Mouse (Mus musculus): ENCODE results near the gene Oosp2. TPM values are rescaled to one million over a fixed set of nuclear protein-coding genes. Genes with fewer than 3 reads are reported as not detected.

The Oosp2 gene
- polyA plus RNA-seq (2012; fragmentation: generic; extraction: Trizol): not detected
- long read RNA-seq, experiment 1: 0 reads
- long read RNA-seq, experiment 2: 0 reads

GRCm38 (mm10) chr19:11660459-11660858 is at the start of gene Oosp2:
Oosp2 (minus strand) TSS chr19:11660559.
- TF ChIP-seq MYOG (IDR thresholded peaks at IDR 0.05; ENCODE audit: control insufficient read depth, extremely low read depth, insufficient read length) (no peak), MYOD1 (IDR thresholded peaks at IDR 0.05; ENCODE audit: control insufficient read depth, insufficient read length, low read depth) (no peak), MAX (IDR thresholded peaks at IDR 0.05) (no peak)
- Histone ChIP-seq H3K27me3 (ENCODE audit: control insufficient read depth, insufficient read depth, insufficient read length) (no peaks in the 10 kb centered on the region), H3ac (ENCODE audit: control insufficient read depth, insufficient read length, low read depth) (no peak within 1 kb of the TSS), H3K79me3 (ENCODE audit: low read depth) (no peaks in the 10 kb centered on the region), H3K36me3 (ENCODE audit: control insufficient read depth, insufficient read depth) (no peaks in the 10 kb centered on the region), H3K79me2 (ENCODE audit: control insufficient read depth, insufficient read depth) (no peaks in the 10 kb centered on the region), H3K4me3 (ENCODE audit: insufficient read depth, poor library complexity, severe bottlenecking) (no peak within 1 kb of the TSS)

- no peaks in the 10 kb centered on the region for H3K36me3 ChIP-seq (ENCODE audit: control insufficient read depth, insufficient read depth)
- H3K4me3 ChIP-seq (ENCODE audit: insufficient read depth, poor library complexity, severe bottlenecking): no peak overlapping the region
- no peak overlapping the region for H3ac ChIP-seq (ENCODE audit: control insufficient read depth, insufficient read length, low read depth)
- H3K79me2 ChIP-seq (ENCODE audit: control insufficient read depth, insufficient read depth): no peaks in the 10 kb centered on the region
- TF ChIP-seq MYOG (IDR thresholded peaks at IDR 0.05; ENCODE audit: control insufficient read depth, extremely low read depth, insufficient read length) (no peak), MAX (IDR thresholded peaks at IDR 0.05) (no peak), FOSL1 (IDR thresholded peaks at IDR 0.05; ENCODE audit: insufficient read depth, low read length, poor library complexity, severe bottlenecking) (no peak), MYOD1 (IDR thresholded peaks at IDR 0.05; ENCODE audit: control insufficient read depth, insufficient read length, low read depth) (no peak), CTCF (IDR thresholded peaks at IDR 0.05; ENCODE audit: control insufficient read depth, insufficient read depth, insufficient read length) (no peak), CEBPB (IDR thresholded peaks at IDR 0.05; ENCODE audit: low read depth) (no peak), USF1 (IDR thresholded peaks at IDR 0.05; ENCODE audit: low read depth) (no peak)
- H3K79me3 ChIP-seq (ENCODE audit: low read depth): no peaks in the 10 kb centered on the region
- H3K27me3 ChIP-seq (ENCODE audit: control insufficient read depth, insufficient read depth, insufficient read length): no peaks in the 10 kb centered on the region
Observed at GRCm38 (mm10) chr19:11698342-11698741, 38.0 kb upstream of the Oosp2 start.

- Histone ChIP-seq H3K79me3 (ENCODE audit: low read depth) (no peaks in the 10 kb centered on the region), H3ac (ENCODE audit: control insufficient read depth, insufficient read length, low read depth) (no peak within 1 kb of the TSS), H3K36me3 (ENCODE audit: control insufficient read depth, insufficient read depth) (no peaks in the 10 kb centered on the region), H3K27me3 (ENCODE audit: control insufficient read depth, insufficient read depth, insufficient read length) (no peaks in the 10 kb centered on the region), H3K79me2 (ENCODE audit: control insufficient read depth, insufficient read depth) (no peaks in the 10 kb centered on the region), H3K4me3 (ENCODE audit: insufficient read depth, poor library complexity, severe bottlenecking) (no peak within 1 kb of the TSS)
- no peak for TF ChIP-seq USF1 (IDR thresholded peaks at IDR 0.05; ENCODE audit: low read depth)
- TF ChIP-seq CTCF (IDR thresholded peaks at IDR 0.05; ENCODE audit: control insufficient read depth, insufficient read depth, insufficient read length): no peak
- no peak for TF ChIP-seq MAX (IDR thresholded peaks at IDR 0.05)
- no peak for TF ChIP-seq FOSL1 (IDR thresholded peaks at IDR 0.05; ENCODE audit: insufficient read depth, low read length, poor library complexity, severe bottlenecking)
- TF ChIP-seq CEBPB (IDR thresholded peaks at IDR 0.05; ENCODE audit: low read depth): no peak
- no peak for TF ChIP-seq MYOD1 (IDR thresholded peaks at IDR 0.05; ENCODE audit: control insufficient read depth, insufficient read length, low read depth)
- no peak for TF ChIP-seq MYOG (IDR thresholded peaks at IDR 0.05; ENCODE audit: control insufficient read depth, extremely low read depth, insufficient read length)
Observed at GRCm38 (mm10) chr19:11696755-11697154, 36.4 kb upstream of the Oosp2 start, which contains the start of gene Oosp3. Oosp3 (plus strand) TSS chr19:11697055.

- no peaks in the 10 kb centered on the region for H3K36me3 ChIP-seq (ENCODE audit: control insufficient read depth, insufficient read depth)
- H3ac ChIP-seq (ENCODE audit: control insufficient read depth, insufficient read length, low read depth): no peak overlapping the region
- no peak overlapping the region for H3K4me3 ChIP-seq (ENCODE audit: insufficient read depth, poor library complexity, severe bottlenecking)
- no peaks in the 10 kb centered on the region for H3K27me3 ChIP-seq (ENCODE audit: control insufficient read depth, insufficient read depth, insufficient read length)
- no peaks in the 10 kb centered on the region for H3K79me3 ChIP-seq (ENCODE audit: low read depth)
- TF ChIP-seq FOSL1 (IDR thresholded peaks at IDR 0.05; ENCODE audit: insufficient read depth, low read length, poor library complexity, severe bottlenecking) (no peak), USF1 (IDR thresholded peaks at IDR 0.05; ENCODE audit: low read depth) (no peak), CTCF (IDR thresholded peaks at IDR 0.05; ENCODE audit: control insufficient read depth, insufficient read depth, insufficient read length) (no peak), MYOD1 (IDR thresholded peaks at IDR 0.05; ENCODE audit: control insufficient read depth, insufficient read length, low read depth) (no peak), MAX (IDR thresholded peaks at IDR 0.05) (no peak), CEBPB (IDR thresholded peaks at IDR 0.05; ENCODE audit: low read depth) (no peak), MYOG (IDR thresholded peaks at IDR 0.05; ENCODE audit: control insufficient read depth, extremely low read depth, insufficient read length) (no peak)
- H3K79me2 ChIP-seq (ENCODE audit: control insufficient read depth, insufficient read depth): no peaks in the 10 kb centered on the region
Observed at GRCm38 (mm10) chr19:11691454-11691853, 31.1 kb upstream of the Oosp2 start.

DNA sequence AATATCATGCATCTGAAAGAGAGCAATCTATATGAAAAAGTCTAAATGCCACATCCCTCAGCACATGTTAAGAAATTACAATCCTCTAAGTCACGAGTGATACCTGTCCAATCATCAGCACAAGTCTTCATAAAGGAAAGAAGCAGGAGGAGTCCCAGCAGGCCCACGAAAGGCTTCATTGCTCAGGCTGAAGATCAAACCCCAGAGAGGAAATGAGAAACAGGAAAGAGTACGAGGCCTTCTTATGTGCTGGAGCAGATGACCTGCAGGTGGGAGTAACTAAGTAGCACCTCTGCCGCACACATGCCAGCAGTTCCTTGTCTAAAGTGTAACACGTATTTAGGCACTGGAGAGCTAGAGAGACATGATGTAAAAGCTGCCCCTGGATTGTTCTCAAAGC is 30.5 kb upstream of the Oosp2 start, which contains the start of gene Oosp1:
Oosp1 (minus strand) TSS at position 312 of the 400 bp plus-strand sequence.
- Histone ChIP-seq H3K79me3 (ENCODE audit: low read depth) (no peaks in the 10 kb centered on the region), H3K79me2 (ENCODE audit: control insufficient read depth, insufficient read depth) (no peaks in the 10 kb centered on the region), H3K36me3 (ENCODE audit: control insufficient read depth, insufficient read depth) (no peaks in the 10 kb centered on the region), H3ac (ENCODE audit: control insufficient read depth, insufficient read length, low read depth) (no peak within 1 kb of the TSS), H3K27me3 (ENCODE audit: control insufficient read depth, insufficient read depth, insufficient read length) (no peaks in the 10 kb centered on the region), H3K4me3 (ENCODE audit: insufficient read depth, poor library complexity, severe bottlenecking) (no peak within 1 kb of the TSS)
- no peak for TF ChIP-seq CEBPB (IDR thresholded peaks at IDR 0.05; ENCODE audit: low read depth)
- no peak for TF ChIP-seq CTCF (IDR thresholded peaks at IDR 0.05; ENCODE audit: control insufficient read depth, insufficient read depth, insufficient read length)
- no peak for TF ChIP-seq USF1 (IDR thresholded peaks at IDR 0.05; ENCODE audit: low read depth)
- TF ChIP-seq FOSL1 (IDR thresholded peaks at IDR 0.05; ENCODE audit: insufficient read depth, low read length, poor library complexity, severe bottlenecking): no peak
- no peak for TF ChIP-seq MAX (IDR thresholded peaks at IDR 0.05)
- TF ChIP-seq MYOD1 (IDR thresholded peaks at IDR 0.05; ENCODE audit: control insufficient read depth, insufficient read length, low read depth): no peak
- TF ChIP-seq MYOG (IDR thresholded peaks at IDR 0.05; ENCODE audit: control insufficient read depth, extremely low read depth, insufficient read length): no peak

- Histone ChIP-seq H3K79me3 (ENCODE audit: low read depth) (no peaks in the 10 kb centered on the region), H3K36me3 (ENCODE audit: control insufficient read depth, insufficient read depth) (no peaks in the 10 kb centered on the region), H3K27me3 (ENCODE audit: control insufficient read depth, insufficient read depth, insufficient read length) (no peaks in the 10 kb centered on the region), H3ac (ENCODE audit: control insufficient read depth, insufficient read length, low read depth) (no peak overlapping the region), H3K4me3 (ENCODE audit: insufficient read depth, poor library complexity, severe bottlenecking) (no peak overlapping the region), H3K79me2 (ENCODE audit: control insufficient read depth, insufficient read depth) (no peaks in the 10 kb centered on the region)
- TF ChIP-seq FOSL1 (IDR thresholded peaks at IDR 0.05; ENCODE audit: insufficient read depth, low read length, poor library complexity, severe bottlenecking) (no peak), MAX (IDR thresholded peaks at IDR 0.05) (no peak)
Observed at GRCm38 (mm10) chr19:11661562-11661961, 1.2 kb upstream of the Oosp2 start.

All from C2C12 (cell line).